Mouse (Mus musculus) brain, embryonic 14.5 days (tissue): Measurements from ENCODE around the gene Sbf2.

ENCODE experiments used
- CTCF ChIP-seq: fragments of 200-500 bp; IDR thresholded peaks from 2 replicates; pipeline ENCODE4 v1.5.1; 2012; ENCODE audit warnings: inconsistent platforms, mild to moderate bottlenecking, moderate library complexity, borderline replicate concordance; ENCODE audit not compliant: insufficient read depth, insufficient read length; ENCODE audit errors: extremely low read depth
- POLR2A ChIP-seq: fragments of 200-500 bp; IDR thresholded peaks from 2 replicates; pipeline ENCODE4 v1.6.1; 2012; ENCODE audit warnings: mild to moderate bottlenecking, inconsistent platforms, borderline replicate concordance; ENCODE audit not compliant: poor library complexity, insufficient read depth, insufficient read length, severe bottlenecking; ENCODE audit errors: extremely low read depth

GRCm38 (mm10) chr7:110470987-110471386, 143.7 kb downstream of the Sbf2 start:
- TF ChIP-seq CTCF (no peak), POLR2A (no peak)
